16 mouse cellular contexts compared by ENCODE assay signal in genomic region chr11:85660304-85660703, GRCm38 (mm10).
"Had no signal": no experiment of that assay in that cellular context is flagged by ENCODE, and none has a peak within 500 bp of the region (broad histone marks: within the 10 kb centered on the region; RNA-seq: fewer than 3 reads in every experiment).

No protein-coding gene starts in this region.

- H3K27ac ChIP-seq: neural tube, embryonic 12.5 days; neural tube, embryonic 13.5 days; neural tube, embryonic 15.5 days; stomach, embryonic 15.5 days; stomach, postnatal 0 days had no signal

- H3K27me3 ChIP-seq: neural tube, embryonic 12.5 days; neural tube, embryonic 13.5 days; neural tube, embryonic 15.5 days; stomach, embryonic 15.5 days had no signal

- H3K9ac ChIP-seq: neural tube, embryonic 12.5 days; neural tube, embryonic 13.5 days; neural tube, embryonic 15.5 days; stomach, embryonic 15.5 days had no signal

- H3K4me3 ChIP-seq: neural tube, embryonic 12.5 days; neural tube, embryonic 13.5 days; neural tube, embryonic 15.5 days; stomach, embryonic 15.5 days had no signal

- H3K36me3 ChIP-seq: neural tube, embryonic 12.5 days; neural tube, embryonic 13.5 days; neural tube, embryonic 15.5 days; stomach, embryonic 15.5 days had no signal

- DNase-seq: retina, postnatal 1 day; right cerebral cortex, adult 18-20 months; right cerebral cortex, postnatal 14 days; right cerebral cortex, postnatal 25 days; right cerebral cortex, postnatal 4 days; spleen, adult 18-20 months; thymus, adult 18-20 months; thymus, postnatal 14 days; thymus, postnatal 25 days; thymus, postnatal 36 days; thymus, postnatal 4 days had no signal

- H3K9me3 ChIP-seq: neural tube, embryonic 12.5 days; neural tube, embryonic 13.5 days; neural tube, embryonic 15.5 days; stomach, embryonic 15.5 days had no signal
